Mouse (Mus musculus) kidney, adult 2 months (tissue): Measurements from ENCODE around the gene Gm5065. TPM values are rescaled to one million over a fixed set of nuclear protein-coding genes. Genes with fewer than 3 reads are reported as not detected.

Source experiments
- DNase-seq: peaks from one replicate; pipeline ENCODE4 v3.0.0; 2021
- H3K27ac ChIP-seq: fragments of 200-500 bp; 2 replicates; pipeline ENCODE4 v1.5.1; 2012; ENCODE audit warnings: low read depth, low read length, control low read depth, inconsistent platforms; ENCODE audit not compliant: insufficient read depth
- H3K27me3 ChIP-seq: fragments of 200-500 bp; replicated peaks from 2 replicates; pipeline ENCODE4 v1.6.1; 2012; ENCODE audit warnings: mild to moderate bottlenecking, moderate library complexity, low read length, inconsistent platforms; ENCODE audit not compliant: control insufficient read depth, insufficient read depth
- H3K36me3 ChIP-seq: fragments of 200-500 bp; 2 replicates; pipeline ENCODE4 v1.6.1; 2012; ENCODE audit warnings: mild to moderate bottlenecking, moderate library complexity, low read length, inconsistent platforms; ENCODE audit not compliant: control insufficient read depth, insufficient read depth
- H3K4me1 ChIP-seq: fragments of 200-500 bp; 2 replicates; pipeline ENCODE4 v1.6.1; 2011; ENCODE audit warnings: low read length; ENCODE audit not compliant: control insufficient read depth, insufficient read depth
- H3K4me3 ChIP-seq: fragments of 200-500 bp; 2 replicates; pipeline ENCODE4 v1.5.1; 2011; ENCODE audit warnings: mild to moderate bottlenecking, low read depth, low read length, control low read depth; ENCODE audit not compliant: insufficient read depth
- CTCF ChIP-seq: fragments of 200-500 bp; conservative IDR thresholded peaks from 2 replicates; pipeline ENCODE4 v1.5.1; 2011; ENCODE audit warnings: low read depth, mild to moderate bottlenecking, control low read depth, low read length, moderate library complexity, mixed read lengths; ENCODE audit not compliant: insufficient read depth, insufficient read length
- POLR2A ChIP-seq: fragments of 200-500 bp; IDR thresholded peaks from one replicate; pipeline ENCODE4 v1.6.1; 2011; ENCODE audit warnings: low read depth, low read length, control low read depth
- WGBS: fragments of 180-500 bp; shearing (Covaris S2); methylation state at CpG from one replicate; pipeline ENCODE4 v1.1.7; 2018; 5-methylcytosine and 5-hydroxymethylcytosine counted together
- polyA plus RNA-seq: library from polyadenylated mRNA; depleted of rRNA; stranded (reverse); fragments of >200 nt; gene quantifications from 2 replicates; pipeline ENCODE4 v1.2.3, GENCODE M21; 2012; rRNA removed

The Gm5065 gene
- not detected in 2 replicates for polyA plus RNA-seq

- no peaks in the 10 kb centered on the region for H3K27me3 ChIP-seq
- WGBS = 83% methylated on average over 1 of the region's 1 CpGs
- DNase-seq = no peak
- no peaks in the 10 kb centered on the region for H3K4me1 ChIP-seq
- TF ChIP-seq CTCF (no peak), POLR2A (no peak)
- H3K27ac ChIP-seq = no peak within 1 kb of the TSS
- no peak within 1 kb of the TSS for H3K4me3 ChIP-seq
- H3K36me3 ChIP-seq = no peaks in the 10 kb centered on the region
These were observed at the start of gene Gm5065 for GRCm38 (mm10) chr7:5350237-5350636. Gene Gm5065 (plus strand): TSS chr7:5350537.

- Histone ChIP-seq H3K27ac (no peak overlapping the region), H3K4me3 (no peak overlapping the region), H3K36me3 (no peaks in the 10 kb centered on the region), H3K4me1 (no peaks in the 10 kb centered on the region), H3K27me3 (no peaks in the 10 kb centered on the region)
- WGBS = 76% methylated on average over 1 of the region's 1 CpGs
- no peak for DNase-seq
- no peak for TF ChIP-seq POLR2A
These were observed 22.8 kb upstream of the Gm5065 start for GRCm38 (mm10) chr7:5327511-5327910.

GRCm38 (mm10) chr7:5350935-5351334 lies 598 bp downstream of the Gm5065 start, which contains the start of gene Nlrp2:
Gene Nlrp2 (minus strand): TSS chr7:5351035.
- 85% methylated on average over 4 of the region's 4 CpGs for WGBS

GRCm38 (mm10) chr7:5363599-5363998 lies 13.3 kb downstream of the Gm5065 start:
- Histone ChIP-seq H3K36me3 (no peaks in the 10 kb centered on the region), H3K27ac (no peak overlapping the region), H3K4me1 (no peaks in the 10 kb centered on the region), H3K27me3 (no peaks in the 10 kb centered on the region), H3K4me3 (no peak overlapping the region)
- TF ChIP-seq CTCF (no peak), POLR2A (no peak)
- no peak for DNase-seq
- 93% methylated on average over 5 of the region's 5 CpGs for WGBS

More at GRCm38 (mm10) chr7:5350935-5351334, 598 bp downstream of the Gm5065 start, which contains the start of gene Nlrp2:
- DNase-seq = no peak
- no peak for TF ChIP-seq CTCF
- no peak for TF ChIP-seq POLR2A
- Histone ChIP-seq H3K4me1 (no peaks in the 10 kb centered on the region), H3K27ac (no peak within 1 kb of the TSS), H3K27me3 (no peaks in the 10 kb centered on the region), H3K4me3 (no peak within 1 kb of the TSS), H3K36me3 (no peaks in the 10 kb centered on the region)

- TF ChIP-seq POLR2A (no peak), CTCF (no peak)
- Histone ChIP-seq H3K4me1 (no peaks in the 10 kb centered on the region), H3K27ac (no peak overlapping the region), H3K36me3 (no peaks in the 10 kb centered on the region), H3K4me3 (no peak overlapping the region), H3K27me3 (no peaks in the 10 kb centered on the region)
- DNase-seq = no peak
- whole genome bisulfite sequencing = 76% methylated on average over 2 of the region's 2 CpGs
These were observed 16.4 kb downstream of the Gm5065 start for GRCm38 (mm10) chr7:5366724-5367123.

GRCm38 (mm10) chr7:5406201-5406600 lies 55.9 kb downstream of the Gm5065 start:
- no peaks in the 10 kb centered on the region for H3K4me1 ChIP-seq
- no peak for DNase-seq
- H3K36me3 ChIP-seq = no peaks in the 10 kb centered on the region
- no peaks in the 10 kb centered on the region for H3K27me3 ChIP-seq
- WGBS = 33% methylated on average over 2 of the region's 2 CpGs
- TF ChIP-seq CTCF (no peak), POLR2A (no peak)
- no peak overlapping the region for H3K27ac ChIP-seq
- H3K4me3 ChIP-seq = no peak overlapping the region

Other genes starting within 250 kb of the Gm5065 start
- not detected in 2 replicates for gene Rfpl4, start 233.6 kb upstream of the Gm5065 start, polyA plus RNA-seq
- 2.8 and 3.5 TPM in 2 replicates for gene Rasl2-9, start 224.6 kb upstream of the Gm5065 start, polyA plus RNA-seq
- gene Vmn1r55, start 200.9 kb upstream of the Gm5065 start, polyA plus RNA-seq = not detected in 2 replicates
- gene Vmn1r56, start 153.8 kb upstream of the Gm5065 start, polyA plus RNA-seq = not detected in 2 replicates
- gene Vmn1r57, start 132.0 kb upstream of the Gm5065 start, polyA plus RNA-seq = not detected in 2 replicates
- gene Nlrp2, start 498 bp downstream of the Gm5065 start, polyA plus RNA-seq = not detected in 2 replicates
- gene Vmn1r58, start 62.9 kb downstream of the Gm5065 start, polyA plus RNA-seq = not detected in 2 replicates
- gene Vmn1r59, start 106.2 kb downstream of the Gm5065 start, polyA plus RNA-seq = not detected in 2 replicates
- not detected in 2 replicates for gene Vmn2r28, start 143.4 kb downstream of the Gm5065 start, polyA plus RNA-seq
- not detected in 2 replicates for gene Vmn1r60, start 196.8 kb downstream of the Gm5065 start, polyA plus RNA-seq